Mouse (Mus musculus): ENCODE measurements around the gene Baz1a.

Baz1a gene

DNA sequence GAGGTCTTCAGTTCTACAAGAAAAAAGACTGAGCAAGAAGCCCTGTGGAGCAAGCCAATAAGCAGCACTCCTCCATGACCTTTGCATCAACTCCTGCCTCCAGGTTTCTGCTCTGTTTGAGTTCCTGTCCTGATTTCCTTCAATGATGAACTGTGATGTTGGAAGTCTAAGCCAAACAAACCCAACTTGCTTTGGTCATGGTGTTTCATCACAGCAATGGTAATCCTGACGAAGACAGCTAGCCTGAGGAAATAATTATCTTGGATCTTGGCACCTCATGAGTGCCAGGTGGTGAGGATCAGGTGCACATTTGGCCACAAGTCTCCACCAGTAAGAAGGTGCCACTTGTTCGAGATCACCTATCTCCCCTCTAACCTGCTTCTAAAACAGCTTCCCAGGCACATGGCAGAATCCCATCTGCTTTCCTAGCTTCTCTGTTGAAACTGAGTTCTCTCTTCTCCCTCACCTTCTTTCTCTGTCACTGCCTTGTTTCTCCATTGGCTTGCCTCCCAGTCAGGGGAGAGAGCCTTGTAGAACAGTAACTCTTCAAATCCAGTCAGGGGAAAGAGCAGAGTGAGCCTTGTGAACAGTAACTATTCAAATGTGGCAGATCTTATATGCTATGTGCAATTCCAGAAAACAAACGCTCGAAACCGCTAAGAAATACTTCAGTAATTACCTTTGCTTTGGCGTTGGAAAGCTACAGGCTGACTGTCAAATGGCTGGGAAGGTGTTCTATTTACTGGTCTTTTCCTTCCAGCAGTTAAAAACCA, at the start of gene Baz1a:
Gene Baz1a (minus strand): TSS at position 723 of the 773 bp plus-strand sequence.
- DNase-seq, result no peak

DNA sequence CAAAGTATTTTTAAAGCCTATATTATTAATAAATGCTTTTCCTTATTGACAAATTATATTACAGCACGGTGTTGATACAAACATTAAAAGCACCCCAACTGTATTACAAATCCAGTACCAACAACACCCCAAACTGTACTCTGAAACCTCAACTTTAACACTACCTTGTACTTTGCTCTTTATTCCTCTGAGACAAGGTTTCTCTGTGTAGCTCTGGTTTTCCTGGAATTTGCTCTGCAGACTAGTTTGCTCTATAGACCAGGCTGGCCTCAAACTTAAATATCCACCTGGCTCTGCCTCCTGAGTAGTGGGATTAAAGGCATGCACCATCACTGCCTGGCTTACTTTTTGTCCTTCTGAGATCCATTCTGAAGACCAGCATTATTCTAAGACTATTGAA, 48.0 kb upstream of the Baz1a start:
- no peak for DNase-seq

GRCm38 (mm10) chr12:55061006-55061405, 46.9 kb upstream of the Baz1a start:
- DNase-seq, result no peak

DNA sequence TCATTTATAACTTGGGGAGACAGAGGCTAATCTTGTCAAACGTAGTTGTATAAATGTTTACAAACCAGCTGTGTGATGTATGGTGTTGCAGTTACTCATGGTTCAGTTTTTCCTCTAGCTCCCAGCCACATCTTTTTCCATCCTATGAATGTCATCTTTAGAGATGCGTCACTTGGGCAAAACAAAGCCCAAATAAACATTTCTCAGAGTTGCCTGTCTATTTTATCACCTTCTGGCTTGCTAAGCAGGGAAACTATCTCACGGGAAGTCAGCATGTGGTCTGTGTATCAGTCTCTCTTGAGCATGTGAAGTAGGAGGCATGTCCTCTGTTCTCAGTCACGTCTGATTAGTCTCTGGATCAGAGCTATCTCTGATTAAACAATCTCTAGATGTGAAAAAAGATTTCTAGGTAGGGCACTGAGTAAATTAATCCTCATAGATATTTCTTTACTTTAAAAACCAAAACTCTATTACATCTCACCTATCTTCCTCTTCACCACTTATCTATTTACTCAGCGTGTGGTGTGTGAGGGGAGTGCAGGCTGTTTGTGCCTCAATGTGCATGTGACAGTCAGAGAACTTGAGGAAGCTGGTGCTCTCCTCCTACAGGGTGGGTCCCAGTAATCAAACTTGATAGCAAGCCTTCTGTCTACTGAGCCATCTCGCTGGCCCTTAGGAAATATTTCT, 46.2 kb upstream of the Baz1a start:
- DNase-seq, result no peak

DNA sequence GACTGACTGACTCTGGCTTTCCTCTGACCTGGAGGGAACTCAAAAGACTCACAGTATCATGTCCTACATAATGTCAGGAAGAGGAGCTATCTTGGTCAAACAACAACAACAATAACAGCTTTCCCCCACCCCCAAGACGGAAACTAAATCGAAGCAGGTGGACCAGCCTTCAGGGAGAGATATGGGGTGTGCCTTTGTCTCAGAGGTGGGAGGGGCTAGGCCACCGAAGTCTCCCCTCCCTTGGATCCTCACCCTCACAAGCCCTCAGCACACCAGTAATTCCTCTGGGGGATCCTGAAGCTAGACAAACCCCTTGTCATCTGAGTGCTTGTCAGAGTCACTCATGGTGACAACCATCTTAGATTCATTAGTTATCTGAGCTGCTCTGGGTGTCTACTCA, 45.7 kb upstream of the Baz1a start:
- DNase-seq, result no peak

GRCm38 (mm10) chr12:55058865-55059615, 44.9 kb upstream of the Baz1a start:
- no peak for DNase-seq

DNA sequence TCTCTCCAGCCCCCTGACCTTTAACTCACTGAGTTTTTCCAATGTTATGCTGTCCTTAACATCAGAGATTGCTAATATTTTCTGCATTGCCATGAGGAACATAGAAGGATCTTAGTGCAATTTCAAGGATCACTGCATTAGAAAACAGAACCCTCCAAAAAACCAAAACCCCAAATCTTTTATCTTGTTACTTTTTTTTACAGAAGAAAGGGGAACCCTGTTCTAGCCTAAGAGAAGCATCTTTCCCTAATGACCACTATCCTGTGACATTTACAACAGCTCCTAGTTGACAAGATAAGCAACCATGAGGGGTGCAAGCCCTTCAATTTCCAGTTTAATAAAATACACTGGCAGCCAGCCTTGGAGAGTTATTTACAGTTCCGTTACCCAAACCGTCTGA, 42.6 kb upstream of the Baz1a start:
- no peak for DNase-seq

- DNase-seq, result no peak
Measured at GRCm38 (mm10) chr12:55054551-55055241, 40.5 kb upstream of the Baz1a start.

GRCm38 (mm10) chr12:55053267-55053666, 39.1 kb upstream of the Baz1a start:
- DNase-seq, result no peak

DNA sequence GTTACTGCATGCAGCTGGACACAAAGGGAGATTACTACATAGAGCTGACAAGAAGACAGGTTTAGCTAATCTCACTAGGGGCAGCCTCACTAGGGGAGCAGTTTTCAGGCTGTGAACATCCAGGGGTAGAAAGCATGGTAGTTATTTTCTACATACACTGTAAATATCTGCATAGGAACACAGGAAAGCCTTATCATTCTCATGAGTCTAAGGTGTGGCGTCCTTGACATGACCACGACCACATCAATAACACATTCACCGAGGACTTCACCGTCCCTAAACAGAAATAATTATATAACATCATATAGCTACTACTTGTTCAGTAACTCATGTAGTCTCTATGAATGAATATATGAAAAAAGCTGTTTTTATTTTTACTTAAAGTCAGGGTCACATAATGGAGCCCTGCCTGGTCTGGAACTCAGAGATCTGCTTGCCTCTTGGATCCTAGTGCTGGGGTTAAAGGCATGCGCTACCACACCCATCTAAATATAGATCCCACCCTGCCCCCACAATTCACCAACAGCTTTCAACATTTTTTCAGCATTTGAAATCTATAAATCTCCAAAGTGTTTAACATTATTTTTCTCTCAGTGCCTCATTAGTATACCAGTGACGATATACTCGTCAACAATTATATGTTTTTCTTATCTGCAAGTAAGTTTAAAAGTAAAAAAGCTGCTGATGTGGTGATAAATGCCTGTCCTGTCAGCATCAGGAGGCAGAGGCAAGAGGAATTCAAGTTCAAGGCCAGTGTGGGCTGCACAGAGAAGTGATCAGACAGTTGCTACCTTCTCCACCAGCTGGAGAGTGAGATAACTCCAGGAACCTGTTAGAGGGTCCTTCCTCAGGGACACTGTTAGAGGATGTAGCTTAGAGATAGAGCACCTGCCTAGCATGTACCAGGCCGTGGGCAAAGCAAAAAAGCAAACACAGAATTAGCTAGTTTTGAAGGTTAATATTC, 37.3 kb upstream of the Baz1a start:
- no peak for DNase-seq

- no peak for DNase-seq
Measured at GRCm38 (mm10) chr12:55049731-55050353, 35.7 kb upstream of the Baz1a start.

- DNase-seq, result no peak
Measured at GRCm38 (mm10) chr12:55041011-55041410, 26.9 kb upstream of the Baz1a start.

DNA sequence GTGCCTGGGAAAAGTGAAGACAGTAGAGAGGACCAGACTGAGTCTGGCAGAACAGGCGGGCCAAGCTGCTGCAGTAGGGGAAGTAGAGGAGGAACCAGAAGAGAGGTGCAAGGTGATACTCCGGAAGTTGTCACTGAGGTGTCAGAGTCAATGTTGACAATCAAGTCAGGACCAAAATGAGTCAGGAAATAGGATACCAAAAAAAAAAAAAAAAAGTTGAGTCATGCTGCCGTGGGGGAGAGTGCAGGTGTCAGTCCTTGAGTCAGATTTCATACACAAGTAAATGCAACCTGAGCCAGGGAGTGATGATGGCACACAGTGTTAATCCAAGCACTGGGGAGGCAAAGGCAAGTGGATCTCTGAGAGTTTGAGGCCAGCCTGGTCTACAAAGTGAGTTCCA, 12.9 kb upstream of the Baz1a start:
- DNase-seq, result no peak

- no peak for DNase-seq
Measured at GRCm38 (mm10) chr12:55023284-55023683, 9.1 kb upstream of the Baz1a start.

DNA sequence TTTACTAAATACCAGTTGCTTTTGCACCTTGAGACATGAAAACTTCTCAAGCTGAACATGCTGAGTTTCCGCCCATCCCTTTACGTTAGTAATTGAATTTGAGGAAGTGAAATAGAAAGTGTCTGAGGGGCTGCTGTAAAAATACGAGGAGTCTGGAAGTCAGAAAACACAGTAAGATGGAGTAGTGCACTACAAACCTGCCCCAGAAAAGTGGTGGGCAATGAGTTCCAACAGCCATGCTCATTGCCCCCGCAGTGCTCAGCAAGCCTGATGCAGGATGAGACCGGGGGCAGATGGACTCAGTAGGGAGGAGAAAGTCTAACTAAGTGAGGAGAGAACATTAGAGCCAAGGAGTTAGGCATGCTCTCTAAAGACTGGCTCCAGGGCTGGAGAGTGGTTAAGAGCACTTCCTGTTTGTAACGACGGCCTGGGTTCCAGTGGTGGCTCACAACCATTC, 5.3 kb upstream of the Baz1a start:
- DNase-seq, result no peak

DNA sequence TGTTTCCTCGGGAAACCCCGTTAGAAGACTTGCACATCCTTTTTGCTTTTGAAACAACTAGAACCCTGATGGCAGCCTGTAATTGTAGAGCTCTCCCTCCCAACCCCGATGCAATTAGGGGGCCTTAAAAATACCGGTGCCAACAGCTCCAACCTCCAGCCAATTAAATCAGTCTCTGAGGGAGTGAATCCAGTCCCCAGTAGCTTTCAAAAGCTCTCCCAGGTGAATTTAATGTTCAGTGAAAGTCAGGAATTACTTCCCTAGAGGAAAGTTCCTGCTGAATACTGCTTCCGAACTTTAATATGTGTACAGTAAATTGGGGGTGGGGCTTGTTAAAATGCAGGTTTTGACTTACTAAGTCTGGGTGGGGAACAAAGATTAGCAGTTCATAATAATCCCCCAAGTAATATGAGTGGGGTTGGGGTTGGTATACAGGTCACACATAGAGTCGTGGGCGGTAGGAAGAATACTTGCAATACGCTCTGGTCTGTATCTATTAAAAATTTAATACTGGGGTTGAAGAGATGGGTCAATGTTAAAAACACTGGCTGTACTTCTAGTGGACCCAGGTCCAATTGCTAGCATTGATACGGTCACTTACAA, 3.1 kb upstream of the Baz1a start:
- DNase-seq, result no peak

DNA sequence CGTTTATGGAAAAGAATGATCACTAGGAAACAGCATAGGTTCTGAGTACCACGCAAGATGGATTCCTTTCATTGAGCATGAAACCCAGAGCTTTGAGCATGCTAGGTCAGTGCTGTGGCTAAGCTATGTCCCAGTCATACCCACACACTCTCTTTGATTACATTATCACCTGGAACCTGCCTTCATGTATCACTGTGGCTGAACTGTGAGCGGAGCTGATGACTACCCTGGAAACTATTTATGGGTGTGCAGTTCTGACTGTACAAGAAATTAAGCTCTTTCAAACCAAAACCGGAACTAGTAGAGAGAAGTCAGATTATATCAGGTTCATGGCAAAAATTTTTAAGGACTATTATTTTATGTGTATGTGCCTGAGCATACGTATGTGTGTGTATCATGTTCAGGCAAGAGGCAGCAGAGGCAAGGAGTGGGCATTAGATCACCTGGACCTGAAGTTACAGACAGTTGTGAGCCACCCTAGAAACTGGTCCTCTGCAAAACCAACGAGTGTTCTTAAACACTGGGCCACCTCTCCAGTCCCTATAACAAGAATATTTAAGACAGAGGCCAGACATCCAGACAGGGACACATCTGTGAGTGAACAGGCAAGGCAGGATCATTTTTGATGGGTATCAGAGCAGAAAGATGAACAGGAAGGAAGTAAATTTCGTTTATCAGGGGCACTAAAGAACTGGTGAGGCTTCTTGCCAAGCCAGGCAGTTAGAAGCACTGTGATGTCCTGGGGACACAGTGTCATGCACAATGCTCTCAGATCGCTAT, 2.4 kb upstream of the Baz1a start:
- no peak for DNase-seq

- no peak for DNase-seq
Measured at GRCm38 (mm10) chr12:55015428-55015827, 1.3 kb upstream of the Baz1a start.

DNA sequence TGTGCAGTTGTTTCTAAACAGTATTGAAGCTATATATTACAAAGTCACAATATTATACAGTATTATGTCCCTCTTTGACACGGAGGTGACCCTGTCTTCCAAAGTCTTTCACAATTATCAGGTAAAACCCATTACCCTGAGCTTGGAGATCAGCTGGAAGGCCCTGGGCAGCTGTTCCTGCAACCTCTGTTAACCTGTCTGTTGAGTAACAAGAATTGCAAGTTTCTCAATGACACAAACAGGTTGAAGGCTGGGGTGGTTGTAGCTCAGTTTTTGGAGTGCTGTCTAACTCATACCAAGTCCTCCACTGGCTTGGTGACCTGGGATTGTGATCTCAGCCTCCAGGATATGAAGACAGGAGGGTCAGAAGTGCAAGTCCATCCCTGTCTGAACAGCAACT, 1.1 kb downstream of the Baz1a start:
- no peak for DNase-seq
